ENCODE assay signal across 8 mouse cellular contexts in genomic region chr13:20299424-20299823, GRCm38 (mm10).
DNase-seq lines count a peak whose midpoint lies in the region; ATAC-seq and TF ChIP-seq lines count a peak whose summit lies in the region.

No protein-coding gene starts in this region.

- H3K27me3 ChIP-seq in neural tube, embryonic 15.5 days (replicated peaks) = no peaks in the 10 kb centered on the region

- 61% methylated on average over 3 of the region's 3 CpGs for WGBS in neural tube, embryonic 15.5 days

- H3K36me3 ChIP-seq in neural tube, embryonic 15.5 days = no peaks in the 10 kb centered on the region

- TF ChIP-seq POLR2A in embryonic fibroblast, embryonic 13.5 days (IDR thresholded peaks at IDR 0.05; ENCODE audit: low read depth, low read length) = no peak

- TF ChIP-seq CTCF in embryonic fibroblast, embryonic 13.5 days (IDR thresholded peaks at IDR 0.05; ENCODE audit: borderline replicate concordance, insufficient read depth, low read length) = peak; percentile 42; the same call in 1 of the 2 replicates

- no peak overlapping the region for H3K27ac ChIP-seq in embryonic fibroblast, embryonic 13.5 days (ENCODE audit: insufficient read depth, low read length)
- H3K27ac ChIP-seq in neural tube, embryonic 15.5 days (replicated peaks) = no peak overlapping the region

- no peak overlapping the region for H3K9ac ChIP-seq in neural tube, embryonic 15.5 days (replicated peaks)

- no peaks in the 10 kb centered on the region for H3K9me3 ChIP-seq in neural tube, embryonic 15.5 days (replicated peaks)

- no peak overlapping the region for H3K4me2 ChIP-seq in neural tube, embryonic 15.5 days

- peak; percentile 41 for DNase-seq in CD4-positive, CD25-positive, alpha-beta regulatory T cell, adult 2 months (ENCODE audit: low read depth, low spot score)
- DNase-seq in right cerebral cortex, adult 18-20 months = peak; percentile 69
- DNase-seq in right cerebral cortex, postnatal 4 days = no peak
- peak; percentile 30 for DNase-seq in kidney, postnatal 14 days

- no peak for ATAC-seq in CD4-positive, CD25-positive, alpha-beta regulatory T cell, adult 4 months
- peak; percentile 67; the same call in 1 of the 2 replicates for ATAC-seq in neural tube, embryonic 15.5 days (ENCODE audit: low FRiP score)
- no peak for ATAC-seq in erythroblast, adult 5-6 weeks (replicated peaks; ENCODE audit: low FRiP score, poor library complexity, severe bottlenecking)

- no peaks in the 10 kb centered on the region for H3K4me1 ChIP-seq in embryonic fibroblast, embryonic 13.5 days (ENCODE audit: control insufficient read depth, insufficient read depth, low read length)
- no peaks in the 10 kb centered on the region for H3K4me1 ChIP-seq in neural tube, embryonic 15.5 days

- H3K4me3 ChIP-seq in embryonic fibroblast, embryonic 13.5 days (ENCODE audit: insufficient read depth, low read length) = no peak overlapping the region
- H3K4me3 ChIP-seq in neural tube, embryonic 15.5 days (replicated peaks) = no peak overlapping the region
